Mouse (Mus musculus): Measurements from ENCODE around the gene Foxp2. TPM values are rescaled to one million over a fixed set of nuclear protein-coding genes. Genes with fewer than 3 reads are reported as not detected.

Foxp2 gene
- polyA plus RNA-seq (2015; fragmentation: Illumina TruSeq; extraction: RNeasy Lipid Tissue Mini Kit (QIAGEN cat#74804); ENCODE audit: low read depth, low replicate concordance): 10.5 TPM

GRCm38 (mm10) chr6:14901183-14901970 is at the start of gene Foxp2:
Gene Foxp2 (plus strand): TSS chr6:14901349.

Other genes starting within 250 kb of the Foxp2 start
- gene Ppp1r3a, start 146.1 kb upstream of the Foxp2 start, polyA plus RNA-seq (2015; fragmentation: Illumina TruSeq; extraction: RNeasy Lipid Tissue Mini Kit (QIAGEN cat#74804); ENCODE audit: low read depth, low replicate concordance): 0.31 TPM

Data from brain, adult 10 weeks (tissue).